Mouse (Mus musculus) adrenal gland, postnatal 4 days (tissue): ENCODE measurements around the gene Trit1. TPM values are rescaled to one million over a fixed set of nuclear protein-coding genes. Genes with fewer than 3 reads are reported as not detected.

Experiments
- DNase-seq, 2 experiments: peaks; one replicate each; pipeline ENCODE4 v3.0.0; 2021 to 2022; ENCODE audit warnings: low spot score in 2 of 2, mixed read lengths in 2 of 2
- total RNA-seq, 2 experiments: library from RNA; stranded (reverse); gene quantifications; 2 replicates each; pipeline ENCODE4 v1.2.3; 2021

Gene Trit1
- total RNA-seq, 2 experiments from 2014 or later = 19.1 to 19.7 TPM

DNA sequence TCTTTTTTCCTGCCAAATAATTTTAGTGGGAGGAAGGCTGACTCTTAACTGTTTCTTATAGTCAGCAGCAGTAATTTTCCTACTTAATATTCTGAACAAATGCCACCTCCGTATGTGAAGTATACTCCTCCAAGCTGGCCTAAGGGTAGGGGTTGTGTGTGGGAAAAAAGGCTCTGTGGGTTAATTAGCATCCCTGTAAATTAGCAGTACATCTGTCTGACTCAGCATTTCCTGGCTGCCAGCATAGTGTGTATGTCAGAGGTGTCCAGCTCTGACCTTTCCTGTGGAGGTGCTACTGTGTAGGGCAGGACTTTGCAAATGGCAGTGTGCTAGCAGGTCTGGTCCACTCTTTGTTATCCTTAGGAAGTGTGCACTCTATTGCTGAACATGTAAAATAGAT is 27.5 kb downstream of the Trit1 start:
- DNase-seq = no peak

DNA sequence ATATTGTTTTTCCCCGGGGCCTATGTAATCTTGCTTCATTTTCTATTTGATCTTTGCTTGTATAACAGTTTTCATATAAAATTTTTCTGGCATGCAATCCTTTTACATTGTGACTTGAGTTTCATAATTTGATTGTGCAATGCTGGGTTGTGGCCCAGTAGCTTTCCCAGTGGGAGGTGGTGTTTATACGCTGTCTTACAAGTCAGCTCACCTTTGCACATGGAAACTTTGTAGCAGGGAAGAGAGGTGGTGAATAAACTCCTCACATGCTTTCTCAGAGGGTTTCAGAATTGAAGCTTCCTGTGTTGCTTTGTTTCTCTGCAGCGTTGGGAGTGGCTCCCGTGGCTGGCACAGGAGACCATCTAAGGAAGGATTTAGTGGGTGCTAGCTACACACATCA is 28.4 kb downstream of the Trit1 start:
- no peak for DNase-seq

DNA sequence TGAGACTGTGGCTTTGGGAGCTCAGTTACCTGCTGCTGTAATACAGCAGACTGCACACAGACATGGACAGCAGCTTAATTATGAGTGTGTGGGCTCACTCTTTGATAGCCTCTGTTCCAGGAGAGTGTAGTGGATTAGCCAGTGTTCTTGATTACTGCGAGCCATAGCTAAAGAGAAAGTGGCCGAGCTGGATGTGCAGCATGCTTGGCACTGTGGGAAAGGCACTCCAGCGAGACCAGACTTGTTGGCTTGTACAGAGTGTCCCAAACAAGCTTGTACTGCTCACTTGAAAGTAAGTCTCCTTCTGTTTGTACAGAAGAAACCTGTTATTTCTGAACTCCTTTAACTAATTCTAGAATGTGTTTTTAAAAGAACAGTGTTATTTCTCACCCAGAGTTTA is 29.9 kb downstream of the Trit1 start:
- DNase-seq = no peak

DNA sequence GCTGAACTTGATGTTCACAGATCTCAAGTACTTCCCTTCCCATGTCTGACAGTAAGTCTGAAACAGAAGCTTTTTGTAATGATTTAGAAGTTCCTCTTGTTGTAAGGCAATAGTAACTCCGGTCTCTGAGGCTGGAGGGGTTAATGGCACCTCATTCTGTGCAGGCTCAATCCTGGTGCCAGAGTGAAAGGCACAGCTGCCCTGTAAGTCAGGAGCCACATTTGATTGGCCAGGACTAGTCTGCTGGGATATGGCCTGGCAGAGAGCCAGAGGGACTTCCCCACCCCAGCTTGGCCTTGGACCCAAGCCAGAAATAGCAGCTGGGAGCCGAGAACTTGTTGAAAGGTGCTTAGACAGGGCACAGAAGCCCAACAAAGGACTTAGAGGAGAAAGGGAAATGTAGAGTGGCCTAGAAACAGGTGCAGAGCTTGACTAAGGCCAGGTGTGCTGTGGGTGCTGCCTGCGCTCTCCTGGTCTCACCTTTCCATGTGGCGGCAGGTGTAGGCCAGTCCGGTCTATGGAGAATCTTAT is 34.3 kb downstream of the Trit1 start:
- DNase-seq = peak; percentile 51 to 81

GRCm38 (mm10) chr4:123053179-123053578 is 36.8 kb downstream of the Trit1 start:
- no peak for DNase-seq

- DNase-seq = no peak
Observed at GRCm38 (mm10) chr4:123054172-123054790, 37.9 kb downstream of the Trit1 start.

DNA sequence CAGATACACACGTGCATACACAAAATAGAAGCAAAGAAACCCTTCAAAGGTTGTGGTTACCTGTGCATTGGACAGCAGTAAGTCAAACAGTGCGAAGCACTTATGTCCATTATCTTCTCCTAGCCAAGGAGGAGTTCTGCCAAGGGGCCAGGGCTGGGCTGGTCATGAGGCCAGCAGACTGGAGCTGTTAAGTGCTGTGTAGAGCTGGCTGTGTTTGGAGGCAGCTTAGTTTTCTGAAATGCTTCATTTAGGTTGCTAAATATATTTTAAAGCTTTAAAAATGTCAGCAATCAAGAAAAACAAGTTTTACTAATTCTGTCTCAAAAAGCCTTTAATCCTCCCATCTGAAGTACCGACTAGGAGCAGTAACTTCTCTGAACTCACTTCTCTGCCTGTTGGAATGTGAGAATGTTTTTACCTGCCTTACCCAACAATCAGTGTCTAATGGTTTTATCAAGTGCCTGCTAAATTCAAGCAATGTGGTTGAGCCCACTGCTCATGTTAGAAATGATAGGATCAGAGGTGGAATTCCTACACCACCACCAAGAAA is 40.2 kb downstream of the Trit1 start:
- no peak for DNase-seq

- DNase-seq = no peak
Observed at GRCm38 (mm10) chr4:123057957-123058356, 41.6 kb downstream of the Trit1 start.

DNA sequence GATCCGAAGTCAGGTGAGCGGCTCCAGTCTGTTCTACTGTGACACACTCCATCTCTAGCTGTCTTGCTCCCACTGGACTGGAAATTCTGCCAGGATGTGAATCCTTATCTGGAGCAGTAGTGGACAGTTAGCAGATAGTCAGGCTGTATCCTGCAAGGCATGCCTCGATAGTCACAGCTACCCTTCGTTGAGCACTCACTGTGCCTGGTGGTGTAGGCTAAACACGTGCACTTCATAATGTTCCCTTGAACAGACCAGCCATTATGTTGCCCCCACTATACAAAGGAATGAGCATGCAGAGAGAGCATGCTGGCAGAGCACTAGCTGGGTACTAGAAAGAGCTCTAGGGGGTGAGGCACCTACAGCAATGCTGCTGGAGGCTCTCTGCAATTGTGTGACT is 45.3 kb downstream of the Trit1 start:
- no peak for DNase-seq

DNA sequence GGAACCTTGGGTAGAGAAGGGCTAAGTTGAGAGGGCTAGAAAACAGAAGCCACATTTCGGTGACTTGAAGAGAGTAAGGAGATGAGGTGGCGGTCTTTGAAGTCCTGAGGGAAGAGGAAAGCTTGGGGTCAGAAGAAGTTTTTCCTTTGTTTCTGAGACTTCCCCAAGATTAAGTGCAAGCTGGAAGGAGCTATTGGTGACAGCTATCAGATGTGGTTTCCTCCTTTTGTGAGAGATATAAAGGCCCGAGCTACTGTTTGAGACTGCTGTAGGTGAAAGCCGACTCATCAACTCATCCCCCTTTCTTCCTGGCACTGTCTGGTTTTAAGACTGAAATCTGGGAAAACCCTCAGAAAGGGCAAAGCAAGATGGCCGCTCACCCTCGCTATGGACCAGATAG is 52.2 kb downstream of the Trit1 start:
- DNase-seq = no peak

- no peak for DNase-seq
Observed at GRCm38 (mm10) chr4:123071266-123071966, 55.0 kb downstream of the Trit1 start.

GRCm38 (mm10) chr4:123076928-123077327 is 60.5 kb downstream of the Trit1 start:
- DNase-seq = no peak

DNA sequence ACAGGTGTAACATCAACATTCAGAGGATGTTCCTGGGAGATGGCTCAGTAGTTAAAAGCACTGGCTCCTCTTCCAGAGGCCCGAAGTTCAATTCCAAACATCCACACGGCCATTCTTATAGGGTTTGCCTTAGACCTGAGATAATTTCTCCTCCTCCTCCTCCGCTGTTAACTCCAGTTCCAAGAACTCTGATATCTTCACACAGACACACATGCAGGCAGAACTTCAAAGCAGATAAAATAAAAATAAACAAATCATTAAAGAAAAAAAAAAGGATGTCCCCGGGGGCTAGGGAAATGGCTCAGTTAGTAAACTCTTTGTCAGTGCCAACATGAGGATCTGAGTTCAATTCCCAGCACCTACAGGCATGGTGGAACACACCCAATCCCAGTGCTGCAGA is 61.8 kb downstream of the Trit1 start:
- no peak for DNase-seq

DNA sequence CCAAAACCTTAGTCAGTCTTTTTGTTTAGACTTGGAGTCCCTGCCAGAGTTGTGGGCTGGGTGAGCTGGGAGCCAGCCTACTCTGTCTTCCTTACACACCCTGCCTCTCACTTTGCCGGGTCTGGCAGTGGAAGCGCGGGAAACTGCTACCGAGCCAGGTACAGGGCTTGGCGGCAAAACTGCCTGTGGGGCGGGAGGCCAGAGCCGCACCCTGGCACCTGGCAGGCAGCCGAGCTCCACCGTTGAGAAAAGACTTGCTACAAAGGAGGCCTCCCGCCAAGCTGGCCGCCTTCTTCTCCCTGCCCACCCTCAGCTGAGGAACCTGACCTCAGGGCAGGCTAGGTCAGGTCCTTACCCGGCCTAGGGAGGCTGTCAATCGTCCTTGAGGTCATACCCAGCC is 64.4 kb downstream of the Trit1 start:
- DNase-seq = no peak

- no peak for DNase-seq
Observed at GRCm38 (mm10) chr4:123082283-123083163, 66.1 kb downstream of the Trit1 start.

- DNase-seq = no peak
Observed at GRCm38 (mm10) chr4:123083323-123083902, 67.0 kb downstream of the Trit1 start.

- no peak for DNase-seq
Observed at GRCm38 (mm10) chr4:123085290-123085689, 68.9 kb downstream of the Trit1 start.

DNA sequence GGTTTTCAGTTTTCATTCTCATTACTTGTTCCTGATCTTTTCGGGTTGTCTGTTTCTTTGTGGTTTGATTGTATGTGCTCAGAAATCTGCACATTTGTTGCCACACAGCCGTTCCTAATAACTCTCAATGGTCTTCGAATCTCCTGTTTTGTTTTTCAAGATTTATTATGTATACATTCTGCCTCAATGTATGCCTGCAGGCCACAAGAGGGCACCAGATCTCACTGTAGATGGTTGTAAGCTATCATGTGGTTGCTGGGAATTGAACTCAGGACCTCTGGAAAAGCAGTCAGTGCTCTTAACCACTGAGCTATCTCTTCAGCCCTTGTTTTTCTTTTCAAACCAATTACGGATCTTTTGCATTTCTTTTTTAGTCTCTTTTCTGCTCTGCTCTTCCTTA is 70.0 kb downstream of the Trit1 start:
- DNase-seq = no peak

- DNase-seq = no peak
Observed at GRCm38 (mm10) chr4:123092621-123093020, 76.2 kb downstream of the Trit1 start.

GRCm38 (mm10) chr4:123093064-123093776 is 76.8 kb downstream of the Trit1 start:
- DNase-seq = no peak

- no peak for DNase-seq
Observed at GRCm38 (mm10) chr4:123093869-123094268, 77.5 kb downstream of the Trit1 start.
